Mouse (Mus musculus) embryo, embryonic 9.5 days (tissue): Measurements from ENCODE around the gene Tmem126b.

ENCODE experiments used
- DNase-seq: peaks from one replicate; pipeline ENCODE4 v3.0.0-alpha.2; 2017; ENCODE audit errors: extremely low spot score

Tmem126b gene

GRCm38 (mm10) chr7:90475793-90476312 is at the start of gene Tmem126b:
Gene Tmem126b, minus strand, starts transcription at chr7:90476001.
- DNase-seq: peak; percentile 97

GRCm38 (mm10) chr7:90512293-90512692 is 36.5 kb upstream of the Tmem126b start:
- DNase-seq: no peak

GRCm38 (mm10) chr7:90508124-90508523 is 32.3 kb upstream of the Tmem126b start:
- no peak for DNase-seq

- no peak for DNase-seq
Observed at GRCm38 (mm10) chr7:90482607-90483006, 6.8 kb upstream of the Tmem126b start.

- no peak for DNase-seq
Observed at GRCm38 (mm10) chr7:90476313-90477245, 778 bp upstream of the Tmem126b start, which contains the start of gene Dlg2. Gene Dlg2, plus strand, starts transcription at chr7:90476672.

- no peak for DNase-seq
Observed at GRCm38 (mm10) chr7:90473511-90473910, 2.3 kb downstream of the Tmem126b start.

- DNase-seq: no peak
Observed at GRCm38 (mm10) chr7:90461441-90461840, 14.4 kb downstream of the Tmem126b start.

GRCm38 (mm10) chr7:90460930-90461329 is 14.9 kb downstream of the Tmem126b start:
- DNase-seq: no peak

GRCm38 (mm10) chr7:90460330-90460729 is 15.5 kb downstream of the Tmem126b start:
- DNase-seq: no peak

- no peak for DNase-seq
Observed at GRCm38 (mm10) chr7:90457517-90457916, 18.3 kb downstream of the Tmem126b start.

- DNase-seq: peak; percentile 87
Observed at GRCm38 (mm10) chr7:90456845-90457468, 18.8 kb downstream of the Tmem126b start, which contains the start of gene Tmem126a. Gene Tmem126a, minus strand, starts transcription at chr7:90457229.

- no peak for DNase-seq
Observed at GRCm38 (mm10) chr7:90456149-90456844, 19.5 kb downstream of the Tmem126b start.

- DNase-seq: peak; percentile 19
Observed at GRCm38 (mm10) chr7:90444206-90444605, 31.6 kb downstream of the Tmem126b start.

GRCm38 (mm10) chr7:90443101-90444091 is 32.4 kb downstream of the Tmem126b start:
- peak; percentile 80 for DNase-seq

GRCm38 (mm10) chr7:90442518-90443080 is 33.2 kb downstream of the Tmem126b start, which contains the start of gene Crebzf:
Gene Crebzf, plus strand, starts transcription at chr7:90442729.
- peak; percentile 97 for DNase-seq

- peak; percentile 15 for DNase-seq
Observed at GRCm38 (mm10) chr7:90442070-90442469, 33.7 kb downstream of the Tmem126b start.

GRCm38 (mm10) chr7:90440044-90440443 is 35.8 kb downstream of the Tmem126b start:
- DNase-seq: no peak

GRCm38 (mm10) chr7:90432221-90432620 is 43.6 kb downstream of the Tmem126b start:
- DNase-seq: no peak

GRCm38 (mm10) chr7:90427006-90427405 is 48.8 kb downstream of the Tmem126b start:
- no peak for DNase-seq
